ENCODE assay signal across 7 mouse cellular contexts in genomic region chr11:78344890-78345715, GRCm38 (mm10). TPM values are rescaled to one million over a fixed set of nuclear protein-coding genes. Genes with fewer than 3 reads are reported as not detected.
DNase-seq lines count a peak whose midpoint lies in the region; ATAC-seq lines count a peak whose summit lies in the region.

No protein-coding gene starts in this region.

- H3K4me1 ChIP-seq in forebrain, embryonic 16.5 days (replicated peaks; ENCODE audit: control insufficient read depth, insufficient read depth, low read length): peaks cover 21% of the 10 kb centered on the region
- peaks cover 4% of the 10 kb centered on the region; the same call in 1 of the 2 replicates for H3K4me1 ChIP-seq in hindbrain, embryonic 11.5 days (replicated peaks; ENCODE audit: control insufficient read depth, insufficient read depth, low read length)
- H3K4me1 ChIP-seq in liver, embryonic 12.5 days: peaks cover 64% of the 10 kb centered on the region
- peaks cover 12% of the 10 kb centered on the region for H3K4me1 ChIP-seq in neural tube, embryonic 14.5 days (ENCODE audit: control insufficient read depth, insufficient read depth, low read length)

- H3K4me3 ChIP-seq in forebrain, embryonic 16.5 days (replicated peaks; ENCODE audit: low read length): no peak overlapping the region
- no peak overlapping the region for H3K4me3 ChIP-seq in hindbrain, embryonic 11.5 days (ENCODE audit: low read depth, low read length)
- peak overlapping the region; percentile 69 for H3K4me3 ChIP-seq in liver, embryonic 12.5 days
- H3K4me3 ChIP-seq in neural tube, embryonic 14.5 days (ENCODE audit: low read depth, low read length): no peak overlapping the region

- no peak for ATAC-seq in forebrain, embryonic 16.5 days
- ATAC-seq in hindbrain, embryonic 11.5 days (ENCODE audit: low FRiP score): no peak
- peak; percentile 40; the same call in 1 of the 2 replicates for ATAC-seq in liver, embryonic 12.5 days
- ATAC-seq in neural tube, embryonic 14.5 days (ENCODE audit: low read depth): no peak

- no peaks in the 10 kb centered on the region for H3K9me3 ChIP-seq in forebrain, embryonic 16.5 days (ENCODE audit: control insufficient read depth, low read length)
- H3K9me3 ChIP-seq in hindbrain, embryonic 11.5 days (ENCODE audit: control insufficient read depth, low read length): no peaks in the 10 kb centered on the region
- no peaks in the 10 kb centered on the region for H3K9me3 ChIP-seq in liver, embryonic 12.5 days (replicated peaks)
- no peaks in the 10 kb centered on the region for H3K9me3 ChIP-seq in neural tube, embryonic 14.5 days (ENCODE audit: control insufficient read depth, low read length)

- H3K27me3 ChIP-seq in forebrain, embryonic 16.5 days (replicated peaks; ENCODE audit: control insufficient read depth, insufficient read depth, low read length): no peaks in the 10 kb centered on the region
- H3K27me3 ChIP-seq in hindbrain, embryonic 11.5 days (ENCODE audit: control insufficient read depth, insufficient read depth, low read length): no peaks in the 10 kb centered on the region
- no peaks in the 10 kb centered on the region for H3K27me3 ChIP-seq in liver, embryonic 12.5 days (replicated peaks)
- H3K27me3 ChIP-seq in neural tube, embryonic 14.5 days (ENCODE audit: control insufficient read depth, insufficient read depth, low read length): no peaks in the 10 kb centered on the region

- DNase-seq in A20 (ENCODE audit: low read depth, low spot score): peak; percentile 36
- DNase-seq in Muller cell, postnatal 12 days (ENCODE audit: inconsistent ontology term): peak; percentile 52
- no peak for DNase-seq in hindbrain, embryonic 11.5 days (ENCODE audit: low spot score)
- no peak for DNase-seq in right cerebral cortex, postnatal 14 days

- peaks cover 1% of the 10 kb centered on the region; the same call in 1 of the 2 replicates for H3K36me3 ChIP-seq in forebrain, embryonic 16.5 days (ENCODE audit: control insufficient read depth, insufficient read depth)
- 0 out of 2 replicates have a peak, but pooled peaks cover 3% of the 10 kb centered on the region for H3K36me3 ChIP-seq in hindbrain, embryonic 11.5 days (ENCODE audit: control insufficient read depth, insufficient read depth, low read length)
- peaks cover 34% of the 10 kb centered on the region for H3K36me3 ChIP-seq in liver, embryonic 12.5 days
- peaks cover 8% of the 10 kb centered on the region; the same call in 1 of the 2 replicates for H3K36me3 ChIP-seq in neural tube, embryonic 14.5 days (ENCODE audit: control insufficient read depth, insufficient read depth, low read length)

- WGBS in forebrain, embryonic 16.5 days: 59% methylated on average over 8 of the region's 8 CpGs
- 69% methylated on average over 8 of the region's 8 CpGs for WGBS in hindbrain, embryonic 11.5 days
- WGBS in liver, embryonic 12.5 days (ENCODE audit: insufficient replicate concordance): 19% methylated on average over 8 of the region's 8 CpGs
- WGBS in neural tube, embryonic 14.5 days: 66% methylated on average over 8 of the region's 8 CpGs

- H3K9ac ChIP-seq in forebrain, embryonic 16.5 days (replicated peaks; ENCODE audit: low read depth, low read length): 0 out of 2 replicates have a peak overlapping the region, but pooled peaks have one; percentile 9
- peak overlapping the region; percentile 2; the same call in 1 of the 2 replicates for H3K9ac ChIP-seq in hindbrain, embryonic 11.5 days (ENCODE audit: low read depth, low read length)
- peak overlapping the region; percentile 86 for H3K9ac ChIP-seq in liver, embryonic 12.5 days
- H3K9ac ChIP-seq in neural tube, embryonic 14.5 days (replicated peaks; ENCODE audit: low read depth, low read length): no peak overlapping the region; the same call in 1 of the 2 replicates

- no peak overlapping the region for H3K27ac ChIP-seq in forebrain, embryonic 16.5 days (ENCODE audit: low read length)
- H3K27ac ChIP-seq in hindbrain, embryonic 11.5 days (ENCODE audit: low read depth, low read length): no peak overlapping the region
- peak overlapping the region; percentile 95 for H3K27ac ChIP-seq in liver, embryonic 12.5 days
- no peak overlapping the region for H3K27ac ChIP-seq in neural tube, embryonic 14.5 days (ENCODE audit: low read depth, low read length)

- peak overlapping the region; percentile 0; the same call in 1 of the 2 replicates for H3K4me2 ChIP-seq in forebrain, embryonic 16.5 days (ENCODE audit: low read length)
- H3K4me2 ChIP-seq in hindbrain, embryonic 11.5 days (replicated peaks; ENCODE audit: low read depth, low read length): 0 out of 2 replicates have a peak overlapping the region, but pooled peaks have one; percentile 3
- H3K4me2 ChIP-seq in liver, embryonic 12.5 days: peak overlapping the region; percentile 98
- H3K4me2 ChIP-seq in neural tube, embryonic 14.5 days (ENCODE audit: low read depth, low read length): peak overlapping the region; percentile 70; the same call in 1 of the 2 replicates

RNA-seq across cellular contexts. Expression of gene Unc119, which starts 1.8 kb away (rescaled TPM):
- polyA plus RNA-seq in forebrain, embryonic 16.5 days (2015; fragmentation: Nextera tagmentation; extraction: Ambion mirVana): 68.6 and 69.1 TPM in 2 replicates
- 66.2 and 73.1 TPM in 2 replicates for polyA plus RNA-seq in hindbrain, embryonic 11.5 days (2014; fragmentation: Nextera tagmentation; extraction: Ambion mirVana)
- 46.5 and 50.4 TPM in 2 replicates for polyA plus RNA-seq in liver, embryonic 12.5 days (2016; fragmentation: Nextera tagmentation; extraction: Ambion mirVana)
- polyA plus RNA-seq in neural tube, embryonic 14.5 days (2014; fragmentation: Nextera tagmentation; extraction: Ambion mirVana): 74.8 and 91.5 TPM in 2 replicates

RNA-seq across cellular contexts. Expression of gene Pigs, which starts 16.9 kb away (rescaled TPM):
- polyA plus RNA-seq in forebrain, embryonic 16.5 days (2015; fragmentation: Nextera tagmentation; extraction: Ambion mirVana): 61.1 and 61.4 TPM in 2 replicates
- polyA plus RNA-seq in hindbrain, embryonic 11.5 days (2014; fragmentation: Nextera tagmentation; extraction: Ambion mirVana): 49.4 and 54.2 TPM in 2 replicates
- polyA plus RNA-seq in liver, embryonic 12.5 days (2016; fragmentation: Nextera tagmentation; extraction: Ambion mirVana): 40.8 and 42.6 TPM in 2 replicates
- polyA plus RNA-seq in neural tube, embryonic 14.5 days (2014; fragmentation: Nextera tagmentation; extraction: Ambion mirVana): 71.4 and 80.0 TPM in 2 replicates

RNA-seq across cellular contexts. Expression of gene Aldoc, which starts 22.3 kb away (rescaled TPM):
- polyA plus RNA-seq in forebrain, embryonic 16.5 days (2015; fragmentation: Nextera tagmentation; extraction: Ambion mirVana): 152 and 186 TPM in 2 replicates
- polyA plus RNA-seq in hindbrain, embryonic 11.5 days (2014; fragmentation: Nextera tagmentation; extraction: Ambion mirVana): 2.7 and 3.3 TPM in 2 replicates
- polyA plus RNA-seq in liver, embryonic 12.5 days (2016; fragmentation: Nextera tagmentation; extraction: Ambion mirVana): 4.7 and 5.1 TPM in 2 replicates
- polyA plus RNA-seq in neural tube, embryonic 14.5 days (2014; fragmentation: Nextera tagmentation; extraction: Ambion mirVana): 245 and 350 TPM in 2 replicates

RNA-seq across cellular contexts. Expression of gene Foxn1, which starts 41.3 kb away (rescaled TPM):
- polyA plus RNA-seq in forebrain, embryonic 16.5 days (2015; fragmentation: Nextera tagmentation; extraction: Ambion mirVana): not detected in 2 replicates
- polyA plus RNA-seq in hindbrain, embryonic 11.5 days (2014; fragmentation: Nextera tagmentation; extraction: Ambion mirVana): 0.05 TPM in 1 of 2 replicates, not detected in the other
- not detected in 2 replicates for polyA plus RNA-seq in liver, embryonic 12.5 days (2016; fragmentation: Nextera tagmentation; extraction: Ambion mirVana)
- not detected in 2 replicates for polyA plus RNA-seq in neural tube, embryonic 14.5 days (2014; fragmentation: Nextera tagmentation; extraction: Ambion mirVana)

RNA-seq across cellular contexts. Expression of gene Spag5, which starts 43.8 kb away (rescaled TPM):
- polyA plus RNA-seq in forebrain, embryonic 16.5 days (2015; fragmentation: Nextera tagmentation; extraction: Ambion mirVana): 21.6 and 22.1 TPM in 2 replicates
- polyA plus RNA-seq in hindbrain, embryonic 11.5 days (2014; fragmentation: Nextera tagmentation; extraction: Ambion mirVana): 48.3 and 52.2 TPM in 2 replicates
- 38.6 and 40.0 TPM in 2 replicates for polyA plus RNA-seq in liver, embryonic 12.5 days (2016; fragmentation: Nextera tagmentation; extraction: Ambion mirVana)
- polyA plus RNA-seq in neural tube, embryonic 14.5 days (2014; fragmentation: Nextera tagmentation; extraction: Ambion mirVana): 3.4 and 3.5 TPM in 2 replicates

Comparison
In these comparisons a context has a peak if more than half of its experiments do, and no peak if none do; other contexts are left out.
1. DNase-seq: peak in A20 (single experiment) and Muller cell, postnatal 12 days (single experiment); none in hindbrain, embryonic 11.5 days (single experiment) and right cerebral cortex, postnatal 14 days (single experiment).
2. H3K4me2 ChIP-seq: peak in every context shown above with its lines; median percentile 98 in liver, embryonic 12.5 days; 70 in neural tube, embryonic 14.5 days; 3 in hindbrain, embryonic 11.5 days; 0 in forebrain, embryonic 16.5 days.
3. RNA of gene Aldoc, which starts 22.3 kb away (polyA plus RNA-seq): 245 to 350 TPM in neural tube, embryonic 14.5 days and 152 to 186 TPM in forebrain, embryonic 16.5 days; 4.7 to 5.1 TPM in liver, embryonic 12.5 days and 2.7 to 3.3 TPM in hindbrain, embryonic 11.5 days; every median in the first group is over 10 times any median in the second.